Mouse (Mus musculus) G1E (cell line): ENCODE results near the gene Ankrd34c. TPM values are rescaled to one million over a fixed set of nuclear protein-coding genes. Genes with fewer than 3 reads are reported as not detected.

ENCODE experiments used
- ATAC-seq: 2 replicates; pipeline ENCODE4 v1.8.0; 2016; ENCODE audit warnings: mild to moderate bottlenecking; ENCODE audit not compliant: insufficient number of reproducible peaks, poor library complexity, low FRiP score, severe bottlenecking; ENCODE audit errors: extremely low read depth
- DNase-seq: peaks from one replicate; pipeline ENCODE4 v3.0.0; 2012; ENCODE audit warnings: low spot score
- H3K27me3 ChIP-seq: 2 replicates; pipeline ENCODE4 v1.6.1; 2012; ENCODE audit warnings: mild to moderate bottlenecking, low read length, inconsistent platforms; ENCODE audit not compliant: insufficient read depth
- H3K36me3 ChIP-seq: replicated peaks from 2 replicates; pipeline ENCODE3; 2012; ENCODE audit warnings: mild to moderate bottlenecking, inconsistent platforms
- H3K4me1 ChIP-seq: 2 replicates; pipeline ENCODE4 v1.6.1; 2012; ENCODE audit warnings: low read depth, low read length, inconsistent platforms, mixed read lengths; ENCODE audit not compliant: insufficient read depth
- H3K4me3 ChIP-seq: 2 replicates; pipeline ENCODE4 v1.5.1; 2012; ENCODE audit warnings: low read depth, mild to moderate bottlenecking, inconsistent platforms, low read length, moderate library complexity, mixed read lengths
- H3K9me3 ChIP-seq: replicated peaks from 2 replicates; pipeline ENCODE4 v1.6.1; 2012; ENCODE audit warnings: inconsistent platforms
- CTCF ChIP-seq: IDR thresholded peaks from 2 replicates; pipeline ENCODE4 v1.5.1; 2012; ENCODE audit warnings: low read depth, low read length, inconsistent platforms, mixed read lengths
- GATA1 ChIP-seq: IDR thresholded peaks from 2 replicates; pipeline ENCODE4 v1.6.1; 2012; ENCODE audit warnings: borderline replicate concordance, low read length, inconsistent platforms, mixed read lengths
- GATA2 ChIP-seq: IDR thresholded peaks from 2 replicates; pipeline ENCODE4 v1.6.1; 2012; ENCODE audit warnings: low read depth, low read length, inconsistent platforms, borderline replicate concordance
- POLR2AphosphoS5 ChIP-seq: IDR thresholded peaks from 2 replicates; pipeline ENCODE4 v1.6.1; 2012; ENCODE audit warnings: low read depth, low read length, inconsistent platforms; ENCODE audit not compliant: insufficient replicate concordance
- TAL1 ChIP-seq: conservative IDR thresholded peaks from 2 replicates; pipeline ENCODE4 v1.6.1; 2012; ENCODE audit warnings: low read depth, low read length, inconsistent platforms, mixed read lengths
- polyA plus RNA-seq: library from polyadenylated mRNA; stranded (reverse); fragments of >175 nt; gene quantifications from 2 replicates; pipeline ENCODE4 v1.2.3, GENCODE M21; 2012
- total RNA-seq, 2 experiments: library from RNA; stranded (forward) in 1 of 2; stranded (reverse) in 1 of 2; fragments of 200-1000 nt in 1 of 2; fragments of >200 nt in 1 of 2; fragmentation: Nextera tagmentation in 1 of 2; gene quantifications; 2 replicates each; pipeline ENCODE4 v1.2.3; 2014 to 2017

Gene Ankrd34c
- total and polyA plus RNA-seq, 3 experiments = 0.05 TPM; not detected in 2

- no peak for ATAC-seq
- H3K4me3 ChIP-seq = no peak overlapping the region
- H3K36me3 ChIP-seq = no peaks in the 10 kb centered on the region
- H3K9me3 ChIP-seq = no peaks in the 10 kb centered on the region
- no peak for DNase-seq
- no peaks in the 10 kb centered on the region for H3K27me3 ChIP-seq
- no peak for TF ChIP-seq GATA1
- TF ChIP-seq TAL1 = no peak
- TF ChIP-seq POLR2AphosphoS5 = no peak
- TF ChIP-seq CTCF = no peak
- TF ChIP-seq GATA2 = no peak
- no peaks in the 10 kb centered on the region for H3K4me1 ChIP-seq
These were observed 19.9 kb upstream of the Ankrd34c start for GRCm38 (mm10) chr9:89758139-89758538.

DNA sequence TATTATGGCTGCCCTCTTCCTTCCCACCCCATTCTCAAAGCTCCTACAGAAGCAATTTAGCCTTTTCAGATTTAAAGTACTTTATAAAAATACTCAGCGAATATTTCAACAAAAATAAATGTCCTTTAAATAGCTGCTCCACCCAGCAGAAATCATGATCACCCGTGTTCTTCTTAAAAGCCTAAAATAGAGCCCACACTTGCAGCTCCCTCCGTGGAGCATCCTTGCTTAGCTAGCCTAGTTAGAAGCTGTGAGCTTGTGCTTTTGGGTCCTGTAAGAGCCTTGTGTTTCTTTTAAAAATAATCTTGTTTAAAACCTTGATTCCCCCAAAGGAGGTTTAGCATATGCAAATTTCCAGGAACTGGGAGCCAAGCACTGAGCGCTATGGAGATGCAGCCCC is 19.3 kb upstream of the Ankrd34c start:
- no peak for DNase-seq
- Histone ChIP-seq H3K9me3 (no peaks in the 10 kb centered on the region), H3K4me1 (no peaks in the 10 kb centered on the region), H3K36me3 (no peaks in the 10 kb centered on the region), H3K4me3 (no peak overlapping the region), H3K27me3 (no peaks in the 10 kb centered on the region)
- no peak for TF ChIP-seq CTCF
- no peak for TF ChIP-seq GATA2
- no peak for TF ChIP-seq POLR2AphosphoS5
- no peak for TF ChIP-seq GATA1
- no peak for TF ChIP-seq TAL1
- ATAC-seq = no peak

DNA sequence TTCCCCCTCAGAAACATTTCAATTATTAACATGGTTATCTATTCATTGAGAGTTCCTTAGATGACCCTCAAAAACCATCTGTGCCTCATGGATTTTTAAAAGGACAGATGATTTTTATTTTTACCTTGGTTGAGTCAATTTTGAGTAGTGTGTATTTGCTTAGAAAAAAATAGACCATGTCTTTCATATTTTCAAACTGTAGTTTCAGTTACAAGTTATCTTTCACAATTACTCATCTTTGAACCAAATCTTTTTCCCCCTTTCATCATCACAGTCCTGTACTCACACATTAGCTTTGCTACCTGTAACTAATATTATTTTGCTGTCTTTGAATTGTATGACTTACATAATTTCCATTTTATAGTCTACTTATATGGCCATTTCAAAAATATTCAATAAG is 1.8 kb upstream of the Ankrd34c start:
- no peak overlapping the region for H3K4me3 ChIP-seq
- TF ChIP-seq TAL1 = no peak
- TF ChIP-seq CTCF = no peak
- ATAC-seq = no peak

GRCm38 (mm10) chr9:89737888-89738287 is 387 bp downstream of the Ankrd34c start:
- no peak for ATAC-seq
- Histone ChIP-seq H3K9me3 (peaks cover 5% of the 10 kb centered on the region; the same call in 1 of the 2 replicates), H3K36me3 (no peaks in the 10 kb centered on the region), H3K4me1 (no peaks in the 10 kb centered on the region), H3K4me3 (no peak overlapping the region), H3K27me3 (no peaks in the 10 kb centered on the region)
- no peak for TF ChIP-seq GATA2
- TF ChIP-seq POLR2AphosphoS5 = no peak
- TF ChIP-seq GATA1 = no peak
- TF ChIP-seq TAL1 = no peak
- no peak for TF ChIP-seq CTCF
- no peak for DNase-seq

More for the DNA sequence above, 1.8 kb upstream of the Ankrd34c start:
- Histone ChIP-seq H3K36me3 (no peaks in the 10 kb centered on the region), H3K9me3 (peaks cover 5% of the 10 kb centered on the region; the same call in 1 of the 2 replicates), H3K27me3 (no peaks in the 10 kb centered on the region), H3K4me1 (no peaks in the 10 kb centered on the region)
- DNase-seq = no peak

DNA sequence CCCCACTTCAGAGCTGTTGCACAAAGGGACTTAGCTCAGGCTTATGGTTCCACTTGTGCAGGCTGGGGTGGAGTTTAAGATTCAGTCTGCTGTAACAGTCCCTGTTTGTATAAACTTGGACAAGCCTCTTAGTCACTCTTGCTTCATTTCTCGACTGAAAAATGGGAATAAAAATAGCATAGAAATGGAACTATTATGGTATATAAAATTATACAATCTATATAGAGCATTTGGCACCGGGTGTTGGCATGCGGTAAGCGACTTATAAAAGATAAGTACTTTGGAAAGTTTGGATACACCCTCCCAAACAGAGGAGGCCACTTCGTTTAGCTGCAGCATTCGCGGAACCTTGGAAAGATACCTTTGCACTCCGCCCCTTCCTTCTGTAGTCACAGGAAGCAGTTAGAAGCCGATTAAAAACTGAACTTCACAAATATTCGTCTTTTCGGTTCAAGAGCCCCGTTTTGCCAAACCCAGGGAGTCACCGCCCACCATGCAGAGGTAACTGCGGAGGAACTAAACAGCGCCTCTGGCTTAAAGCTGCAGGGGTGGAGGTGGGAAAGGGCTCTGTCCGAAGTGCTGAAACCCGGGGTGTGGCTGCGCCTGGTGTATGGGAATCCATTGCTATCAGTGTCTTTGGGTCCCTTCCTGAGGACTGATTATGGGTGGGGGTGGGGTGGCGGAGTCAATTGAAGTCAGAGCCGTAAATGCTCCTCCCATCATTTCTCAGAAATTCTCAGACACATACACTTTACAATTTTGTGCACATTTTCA is 1.2 kb downstream of the Ankrd34c start:
- DNase-seq = no peak
- ATAC-seq = no peak

GRCm38 (mm10) chr9:89706906-89707305 is 31.4 kb downstream of the Ankrd34c start:
- ATAC-seq = no peak
- Histone ChIP-seq H3K27me3 (peaks cover 3% of the 10 kb centered on the region; the same call in 1 of the 2 replicates), H3K9me3 (no peaks in the 10 kb centered on the region), H3K4me3 (no peak overlapping the region), H3K36me3 (peaks cover 14% of the 10 kb centered on the region), H3K4me1 (peaks cover 26% of the 10 kb centered on the region)
- TF ChIP-seq CTCF = peak; percentile 28; the same call in 1 of the 2 replicates
- TF ChIP-seq POLR2AphosphoS5 = no peak
- peak; percentile 8 for DNase-seq

More for the DNA sequence above, 1.2 kb downstream of the Ankrd34c start:
- Histone ChIP-seq H3K4me1 (no peaks in the 10 kb centered on the region), H3K27me3 (no peaks in the 10 kb centered on the region), H3K9me3 (peaks cover 5% of the 10 kb centered on the region; the same call in 1 of the 2 replicates), H3K36me3 (no peaks in the 10 kb centered on the region), H3K4me3 (no peak overlapping the region)
- no peak for TF ChIP-seq POLR2AphosphoS5
- TF ChIP-seq GATA2 = no peak
- TF ChIP-seq CTCF = no peak
- no peak for TF ChIP-seq GATA1
- TF ChIP-seq TAL1 = no peak
